Mouse (Mus musculus) limb, embryonic 11.5 days (tissue): ENCODE results near the gene Tcirg1. TPM values are rescaled to one million over a fixed set of nuclear protein-coding genes. Genes with fewer than 3 reads are reported as not detected.
A peak's percentile ranks its signal among the peaks of the same experiment; 100 is the strongest.

Source experiments
- ATAC-seq: fragments of 200-750 bp; cut with Nextera tagmentation; 2 replicates; pipeline ENCODE4 v1.8.0; 2017; ENCODE audit warnings: low read depth; ENCODE audit not compliant: insufficient number of reproducible peaks, low FRiP score, low TSS enrichment
- DNase-seq: peaks from one replicate; pipeline ENCODE4 v3.0.0-alpha.2; 2015; ENCODE audit warnings: low spot score
- H3K27ac ChIP-seq: fragments of 300-500 bp; sonication (generic); replicated peaks from 2 replicates; pipeline ENCODE4 v1.5.1; 2014; ENCODE audit warnings: low read depth, mild to moderate bottlenecking, low read length
- H3K27me3 ChIP-seq: fragments of 300-500 bp; sonication (generic); 2 replicates; pipeline ENCODE4 v1.6.1; 2014; ENCODE audit warnings: mild to moderate bottlenecking, low read length, mixed read lengths; ENCODE audit not compliant: control insufficient read depth, insufficient read depth
- H3K36me3 ChIP-seq: fragments of 300-500 bp; sonication (generic); 2 replicates; pipeline ENCODE4 v1.6.1; 2014; ENCODE audit warnings: mild to moderate bottlenecking, low read length, moderate library complexity, mixed read lengths; ENCODE audit not compliant: control insufficient read depth, insufficient read depth
- H3K4me1 ChIP-seq: fragments of 300-500 bp; sonication (generic); 2 replicates; pipeline ENCODE4 v1.6.1; 2014; ENCODE audit warnings: low read length, mixed read lengths; ENCODE audit not compliant: control insufficient read depth, insufficient read depth
- H3K4me2 ChIP-seq: fragments of 300-500 bp; sonication (generic); 2 replicates; pipeline ENCODE4 v1.6.1; 2014; ENCODE audit warnings: low read depth, mild to moderate bottlenecking, moderate library complexity; ENCODE audit not compliant: severe bottlenecking
- H3K4me3 ChIP-seq: fragments of 300-500 bp; sonication (generic); 2 replicates; pipeline ENCODE4 v1.5.1; 2014; ENCODE audit warnings: low read depth, low read length
- H3K9ac ChIP-seq: fragments of 300-500 bp; sonication (generic); 2 replicates; pipeline ENCODE4 v1.6.1; 2014; ENCODE audit warnings: mild to moderate bottlenecking, low read length
- H3K9me3 ChIP-seq: fragments of 300-500 bp; sonication (generic); 2 replicates; pipeline ENCODE4 v1.6.1; 2016; ENCODE audit warnings: low read length; ENCODE audit not compliant: control insufficient read depth
- WGBS: fragments of 180-500 bp; shearing (Covaris S2); extraction: QIAGEN DNeasy Blood & Tissue Kit; methylation state at CpG from one replicate; pipeline ENCODE4 v1.1.7; 2014; 5-methylcytosine and 5-hydroxymethylcytosine counted together
- polyA plus RNA-seq: library from polyadenylated mRNA; unstranded; fragments of >200 nt; fragmentation: Nextera tagmentation; extraction: Ambion mirVana; gene quantifications from 2 replicates; pipeline ENCODE4 v1.2.1, GENCODE M21; 2014

The Tcirg1 gene
- polyA plus RNA-seq, 1 experiment from 2014 or later, result 27.3 TPM

DNA sequence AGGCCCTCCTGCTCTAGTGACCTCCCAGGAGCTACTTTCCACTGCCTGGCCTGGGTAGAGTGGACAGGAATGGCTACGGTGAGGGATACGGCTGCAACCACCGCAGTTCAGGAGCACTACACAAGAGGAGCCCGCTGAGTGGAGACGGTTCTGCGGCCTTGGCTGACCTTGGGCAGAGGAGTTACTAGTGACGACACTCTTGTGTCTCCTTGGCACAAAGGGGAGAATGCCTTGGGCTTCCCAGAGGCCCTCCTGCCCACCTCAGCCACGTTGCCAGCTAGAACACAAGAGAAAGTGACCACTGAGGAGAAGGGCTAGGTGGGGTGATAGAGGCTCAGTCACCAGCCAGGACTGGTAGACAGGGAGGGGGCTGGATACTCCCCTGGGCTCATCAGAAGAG is 17.3 kb upstream of the Tcirg1 start:
- no peaks in the 10 kb centered on the region for H3K4me1 ChIP-seq
- no peaks in the 10 kb centered on the region for H3K9me3 ChIP-seq
- DNase-seq, result no peak
- 80% methylated on average over 8 of the region's 8 CpGs for whole genome bisulfite sequencing
- H3K4me2 ChIP-seq, result no peak overlapping the region
- no peaks in the 10 kb centered on the region for H3K36me3 ChIP-seq
- H3K9ac ChIP-seq, result no peak overlapping the region
- no peak overlapping the region for H3K4me3 ChIP-seq
- no peak overlapping the region for H3K27ac ChIP-seq
- H3K27me3 ChIP-seq, result no peaks in the 10 kb centered on the region
- ATAC-seq, result no peak

GRCm38 (mm10) chr19:3923586-3923985 is 16.7 kb upstream of the Tcirg1 start:
- 56% methylated on average over 13 of the region's 13 CpGs for WGBS
- no peak overlapping the region for H3K27ac ChIP-seq
- H3K36me3 ChIP-seq, result no peaks in the 10 kb centered on the region
- H3K4me1 ChIP-seq, result no peaks in the 10 kb centered on the region
- DNase-seq, result no peak
- H3K9ac ChIP-seq, result no peak overlapping the region
- no peak for ATAC-seq
- H3K4me2 ChIP-seq, result no peak overlapping the region
- H3K9me3 ChIP-seq, result no peaks in the 10 kb centered on the region
- H3K4me3 ChIP-seq, result no peak overlapping the region
- H3K27me3 ChIP-seq, result no peaks in the 10 kb centered on the region

- H3K27ac ChIP-seq, result no peak overlapping the region
- no peak overlapping the region for H3K4me3 ChIP-seq
- no peak overlapping the region for H3K4me2 ChIP-seq
- DNase-seq, result no peak
- no peaks in the 10 kb centered on the region for H3K9me3 ChIP-seq
- no peak for ATAC-seq
- H3K4me1 ChIP-seq, result no peaks in the 10 kb centered on the region
- WGBS, result 54% methylated on average over 10 of the region's 10 CpGs
- H3K9ac ChIP-seq, result no peak overlapping the region
- no peaks in the 10 kb centered on the region for H3K36me3 ChIP-seq
- H3K27me3 ChIP-seq, result no peaks in the 10 kb centered on the region
These were observed 15.9 kb upstream of the Tcirg1 start for GRCm38 (mm10) chr19:3922661-3923371.

DNA sequence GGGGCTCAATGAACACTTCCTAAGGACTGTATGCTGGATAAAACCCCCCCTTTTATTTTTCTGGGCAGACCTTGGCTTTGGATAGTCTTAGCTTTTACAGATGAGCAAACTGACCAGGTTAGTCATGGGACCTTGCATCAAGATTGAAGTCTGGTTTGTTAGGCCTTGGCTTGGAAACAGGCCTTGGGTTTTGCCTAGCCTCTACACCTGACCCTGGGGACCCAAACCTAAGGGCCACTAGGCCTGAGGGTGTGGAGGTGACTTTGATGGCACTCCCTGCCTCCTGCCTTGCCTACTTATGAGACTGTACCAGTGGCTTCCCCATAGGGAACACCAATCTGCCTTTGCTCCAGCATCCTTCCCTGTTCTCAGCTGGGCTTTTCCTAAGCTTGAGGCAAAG is 13.0 kb upstream of the Tcirg1 start:
- Histone ChIP-seq H3K27me3 (no peaks in the 10 kb centered on the region), H3K9me3 (no peaks in the 10 kb centered on the region), H3K36me3 (no peaks in the 10 kb centered on the region), H3K4me1 (no peaks in the 10 kb centered on the region), H3K4me3 (no peak overlapping the region), H3K9ac (no peak overlapping the region), H3K27ac (no peak overlapping the region), H3K4me2 (no peak overlapping the region)
- no peak for DNase-seq
- ATAC-seq, result no peak

DNA sequence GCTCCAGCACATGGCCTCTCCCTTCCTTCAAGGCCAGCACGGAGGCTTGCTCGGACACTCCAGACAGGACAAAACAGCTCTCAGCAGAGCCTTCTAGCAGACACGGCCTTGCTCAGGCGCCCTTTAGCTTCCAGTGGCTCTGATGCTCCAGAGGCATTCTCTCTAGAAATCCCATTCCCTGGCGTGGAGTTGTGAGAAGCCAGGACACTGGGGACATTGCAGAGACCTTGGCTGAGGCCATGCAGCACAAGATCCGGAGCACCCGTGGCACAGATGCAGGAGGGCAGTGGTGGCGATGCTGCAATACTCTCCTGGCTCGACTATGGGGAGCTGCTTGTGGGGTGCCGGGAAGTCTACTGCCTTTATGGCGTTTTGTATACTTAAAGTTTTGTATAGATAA is 9.8 kb upstream of the Tcirg1 start:
- Histone ChIP-seq H3K27me3 (no peaks in the 10 kb centered on the region), H3K27ac (no peak overlapping the region), H3K9ac (no peak overlapping the region), H3K4me3 (no peak overlapping the region), H3K4me1 (peaks cover 10% of the 10 kb centered on the region), H3K36me3 (no peaks in the 10 kb centered on the region), H3K4me2 (no peak overlapping the region), H3K9me3 (no peaks in the 10 kb centered on the region)
- DNase-seq (no peak), ATAC-seq (no peak)
- 82% methylated on average over 11 of the region's 11 CpGs for WGBS

DNA sequence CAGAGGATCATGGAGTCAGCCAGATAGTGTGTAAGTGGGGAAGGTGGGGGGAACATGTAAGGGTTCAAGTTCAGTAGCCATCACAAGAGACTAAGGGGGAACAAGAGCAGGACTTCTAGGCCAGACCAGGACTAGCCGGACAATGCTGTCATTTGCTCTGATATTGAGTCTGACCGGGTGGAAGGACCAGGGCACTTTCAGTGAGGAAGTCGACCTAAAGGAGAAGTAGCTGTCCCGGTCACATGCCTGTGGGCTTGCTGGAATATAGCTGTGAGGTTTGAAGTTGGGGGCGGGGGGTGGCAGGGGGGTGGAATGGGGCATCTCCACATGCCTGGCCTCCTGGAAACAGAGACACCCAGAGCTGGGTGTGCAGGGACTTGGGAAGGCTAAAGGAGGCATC is 7.6 kb upstream of the Tcirg1 start:
- H3K27me3 ChIP-seq, result no peaks in the 10 kb centered on the region
- WGBS, result 90% methylated on average over 5 of the region's 5 CpGs
- ATAC-seq, result no peak
- H3K4me3 ChIP-seq, result no peak overlapping the region
- H3K36me3 ChIP-seq, result no peaks in the 10 kb centered on the region; the same call in 1 of the 2 replicates
- peaks cover 10% of the 10 kb centered on the region for H3K4me1 ChIP-seq
- no peak overlapping the region for H3K27ac ChIP-seq
- DNase-seq, result no peak
- H3K9me3 ChIP-seq, result no peaks in the 10 kb centered on the region
- H3K4me2 ChIP-seq, result no peak overlapping the region
- H3K9ac ChIP-seq, result no peak overlapping the region

DNA sequence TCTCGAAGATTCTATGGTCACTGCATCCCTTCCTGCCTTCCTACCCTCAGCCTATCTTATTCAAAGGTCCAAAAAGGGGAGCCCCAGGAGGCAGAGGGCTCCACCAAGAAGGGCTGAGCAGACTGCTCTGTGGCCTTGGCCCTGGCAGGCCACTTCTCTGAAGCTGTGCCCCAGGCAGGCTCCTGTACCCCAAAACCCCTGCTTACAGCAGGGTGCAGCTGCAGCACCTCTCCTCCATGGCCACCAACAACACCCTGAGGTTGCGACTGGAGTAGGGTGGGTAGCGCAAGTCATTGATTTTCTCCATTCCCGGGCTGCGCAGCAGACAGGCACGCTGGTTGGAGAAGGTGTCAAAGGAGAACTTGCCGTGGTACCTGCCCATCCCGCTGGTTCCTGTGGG is 6.8 kb upstream of the Tcirg1 start:
- ATAC-seq (no peak), DNase-seq (no peak)
- Histone ChIP-seq H3K36me3 (peaks cover 4% of the 10 kb centered on the region; the same call in 1 of the 2 replicates), H3K4me1 (peaks cover 10% of the 10 kb centered on the region), H3K27ac (no peak overlapping the region), H3K27me3 (no peaks in the 10 kb centered on the region), H3K4me2 (peak overlapping the region; percentile 79), H3K9me3 (no peaks in the 10 kb centered on the region), H3K9ac (peak overlapping the region; percentile 75), H3K4me3 (peak overlapping the region; percentile 55)
- 85% methylated on average over 8 of the region's 8 CpGs for WGBS

- Histone ChIP-seq H3K9me3 (no peaks in the 10 kb centered on the region), H3K36me3 (peaks cover 6% of the 10 kb centered on the region; the same call in 1 of the 2 replicates), H3K9ac (peak within 1 kb of the TSS; percentile 75), H3K4me2 (peak within 1 kb of the TSS; percentile 79), H3K27me3 (no peaks in the 10 kb centered on the region), H3K27ac (peak within 1 kb of the TSS; percentile 36), H3K4me1 (peaks cover 13% of the 10 kb centered on the region), H3K4me3 (peak within 1 kb of the TSS; percentile 58)
- DNase-seq, result peak; percentile 92
- under 1% methylated on average over 43 of the region's 43 CpGs for WGBS
- ATAC-seq, result peak; percentile 96
These were observed 5.6 kb upstream of the Tcirg1 start, which contains the start of gene Ndufs8 for GRCm38 (mm10) chr19:3912337-3913204. TSS of gene Ndufs8 (minus strand) at chr19:3912774.
